Mouse (Mus musculus) myocyte (in vitro differentiated cells): ENCODE data around the gene Cdsn. TPM values are rescaled to one million over a fixed set of nuclear protein-coding genes. Genes with fewer than 3 reads are reported as not detected.

Source experiments
- H3K27me3 ChIP-seq: one replicate; pipeline ENCODE4 v1.6.1; 2011; ENCODE audit not compliant: control insufficient read depth, insufficient read depth, insufficient read length
- H3K36me3 ChIP-seq: one replicate; pipeline ENCODE4 v1.6.1; 2011; ENCODE audit not compliant: control insufficient read depth, insufficient read depth
- H3K4me2 ChIP-seq: one replicate; pipeline ENCODE4 v1.6.1; 2011; ENCODE audit warnings: low read depth, control low read depth
- H3K4me3 ChIP-seq: one replicate; pipeline ENCODE4 v1.5.1; 2011; ENCODE audit warnings: mild to moderate bottlenecking, control low read depth, moderate library complexity
- H3K79me2 ChIP-seq: one replicate; pipeline ENCODE4 v1.6.1; 2011; ENCODE audit not compliant: control insufficient read depth, insufficient read depth
- H3ac ChIP-seq: one replicate; pipeline ENCODE4 v1.6.1; 2011; ENCODE audit not compliant: control insufficient read depth, insufficient read length
- CEBPB ChIP-seq: IDR thresholded peaks from 2 replicates; pipeline ENCODE4 v1.6.1; 2011; ENCODE audit warnings: mild to moderate bottlenecking, moderate library complexity; ENCODE audit not compliant: poor library complexity, insufficient read depth, severe bottlenecking
- E2F4 ChIP-seq: IDR thresholded peaks from one replicate; pipeline ENCODE4 v1.6.1; 2011; ENCODE audit warnings: mild to moderate bottlenecking, control low read depth, moderate library complexity; ENCODE audit not compliant: insufficient read depth
- MAX ChIP-seq: IDR thresholded peaks from one replicate; pipeline ENCODE4 v1.6.1; 2011; ENCODE audit warnings: low read depth, mild to moderate bottlenecking, control low read depth
- MYOD1 ChIP-seq, 3 experiments: IDR thresholded peaks; one replicate each; pipeline ENCODE4 v1.6.1; 2011; ENCODE audit warnings: control low read depth in 2 of 3, low read depth in 2 of 3, mild to moderate bottlenecking in 2 of 3, moderate library complexity in 1 of 3; ENCODE audit not compliant: insufficient read length in 2 of 3, control insufficient read depth in 1 of 3
- MYOG ChIP-seq, 3 experiments: IDR thresholded peaks; one replicate each; pipeline ENCODE4 v1.6.1; 2011; ENCODE audit warnings: control low read depth in 2 of 3, low read depth in 2 of 3, mild to moderate bottlenecking in 2 of 3; ENCODE audit not compliant: insufficient read length in 2 of 3, control insufficient read depth in 1 of 3, insufficient read depth in 1 of 3
- POLR2A ChIP-seq: IDR thresholded peaks from one replicate; pipeline ENCODE4 v1.6.1; 2011; ENCODE audit warnings: low read depth, mild to moderate bottlenecking, control low read depth, moderate library complexity; ENCODE audit not compliant: insufficient read length
- POLR2AphosphoS2 ChIP-seq: IDR thresholded peaks from one replicate; pipeline ENCODE4 v1.6.1; 2011; ENCODE audit warnings: low read depth, control low read depth; ENCODE audit not compliant: insufficient read length
- REST ChIP-seq: IDR thresholded peaks from one replicate; pipeline ENCODE4 v1.6.1; 2011; ENCODE audit warnings: mild to moderate bottlenecking, control low read depth, moderate library complexity; ENCODE audit not compliant: insufficient read depth, insufficient read length
- SRF ChIP-seq: IDR thresholded peaks from one replicate; pipeline ENCODE4 v1.6.1; 2011; ENCODE audit warnings: low read depth; ENCODE audit not compliant: control insufficient read depth, insufficient read length
- TCF12 ChIP-seq: IDR thresholded peaks from one replicate; pipeline ENCODE4 v1.6.1; 2011; ENCODE audit warnings: mild to moderate bottlenecking, control low read depth; ENCODE audit not compliant: poor library complexity, insufficient read depth, severe bottlenecking
- TCF3 ChIP-seq: IDR thresholded peaks from one replicate; pipeline ENCODE4 v1.6.1; 2011; ENCODE audit warnings: low read depth, control low read depth; ENCODE audit not compliant: insufficient read length
- USF1 ChIP-seq: IDR thresholded peaks from one replicate; pipeline ENCODE4 v1.6.1; 2011; ENCODE audit warnings: low read depth, mild to moderate bottlenecking, control low read depth, moderate library complexity
- polyA plus RNA-seq: library from polyadenylated mRNA; unstranded; fragments of >200 nt; fragmentation: generic; extraction: Trizol; gene quantifications from one replicate; pipeline ENCODE4 v1.2.1, GENCODE M21; 2012; ENCODE audit warnings: missing spikeins

Gene Cdsn
- polyA plus RNA-seq, 1 experiment = 55.4 TPM

- H3K4me3 ChIP-seq = peak within 1 kb of the TSS; percentile 73
- peak within 1 kb of the TSS; percentile 81 for H3K4me2 ChIP-seq
- peaks cover 4% of the 10 kb centered on the region for H3K79me2 ChIP-seq
- peak within 1 kb of the TSS; percentile 55 for H3ac ChIP-seq
- TF ChIP-seq POLR2A = peak; percentile 35
- TF ChIP-seq REST = no peak
- TF ChIP-seq USF1 = no peak
- TF ChIP-seq MAX = no peak
- peak; percentile 79 for TF ChIP-seq E2F4
- peaks cover 5% of the 10 kb centered on the region for H3K36me3 ChIP-seq
- no peaks in the 10 kb centered on the region for H3K27me3 ChIP-seq
Observed at GRCm38 (mm10) chr17:35516652-35517500, 35.1 kb upstream of the Cdsn start, which contains the start of the genes Tcf19 and Cchcr1. Gene Tcf19 (minus strand): TSS chr17:35516824. Gene Cchcr1 (plus strand): TSS chr17:35517100.

GRCm38 (mm10) chr17:35517526-35517925 lies 34.4 kb upstream of the Cdsn start:
- peak overlapping the region; percentile 73 for H3K4me3 ChIP-seq
- TF ChIP-seq MYOD1 (IDR thresholded peaks at IDR 0.05; ENCODE audit: control insufficient read depth in 1 of 3, insufficient read length in 2 of 3, low read depth in 2 of 3) (no peak), MAX (no peak), USF1 (no peak), TCF12 (no peak), CEBPB (no peak), MYOG (IDR thresholded peaks at IDR 0.05; ENCODE audit: control insufficient read depth in 1 of 3, insufficient read depth in 1 of 3, insufficient read length in 2 of 3, low read depth in 2 of 3) (no peak), REST (no peak)
- peak overlapping the region; percentile 55 for H3ac ChIP-seq
- H3K79me2 ChIP-seq = peaks cover 4% of the 10 kb centered on the region
- H3K36me3 ChIP-seq = peaks cover 5% of the 10 kb centered on the region
- peak overlapping the region; percentile 73 for H3K4me2 ChIP-seq
- H3K27me3 ChIP-seq = no peaks in the 10 kb centered on the region

DNA sequence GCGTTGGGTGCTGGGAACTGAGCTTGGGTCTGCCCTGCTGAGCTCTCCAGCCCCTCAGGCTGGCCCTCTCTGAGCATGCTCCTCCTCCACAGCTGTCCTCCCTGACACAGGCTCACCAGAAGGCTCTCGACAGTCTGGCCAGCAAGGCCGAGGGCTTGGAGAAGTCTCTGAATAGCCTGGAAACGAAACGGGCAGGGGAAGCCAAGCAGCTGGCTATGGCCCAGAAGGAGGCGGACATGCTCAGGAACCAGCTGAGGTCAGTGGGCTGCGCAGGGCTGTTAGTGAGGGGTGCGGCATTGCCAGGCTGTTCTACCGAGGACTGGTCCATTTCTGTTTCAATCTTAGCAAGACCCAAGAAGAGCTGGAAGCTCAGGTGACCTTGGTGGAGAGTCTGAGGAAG lies 27.6 kb upstream of the Cdsn start:
- no peaks in the 10 kb centered on the region for H3K27me3 ChIP-seq
- TF ChIP-seq REST (no peak), CEBPB (no peak), SRF (no peak), USF1 (no peak), TCF12 (no peak), MYOG (IDR thresholded peaks at IDR 0.05; ENCODE audit: control insufficient read depth in 1 of 3, insufficient read depth in 1 of 3, insufficient read length in 2 of 3, low read depth in 2 of 3) (no peak), POLR2A (no peak), E2F4 (no peak), MAX (no peak), POLR2AphosphoS2 (no peak), TCF3 (no peak), MYOD1 (IDR thresholded peaks at IDR 0.05; ENCODE audit: control insufficient read depth in 1 of 3, insufficient read length in 2 of 3, low read depth in 2 of 3) (no peak)
- no peaks in the 10 kb centered on the region for H3K36me3 ChIP-seq
- H3ac ChIP-seq = no peak overlapping the region
- no peak overlapping the region for H3K4me2 ChIP-seq
- no peaks in the 10 kb centered on the region for H3K79me2 ChIP-seq
- H3K4me3 ChIP-seq = no peak overlapping the region

- Histone ChIP-seq H3K4me3 (no peak overlapping the region), H3K27me3 (no peaks in the 10 kb centered on the region), H3ac (no peak overlapping the region), H3K79me2 (no peaks in the 10 kb centered on the region), H3K4me2 (no peak overlapping the region), H3K36me3 (no peaks in the 10 kb centered on the region)
- no peak for TF ChIP-seq REST
- no peak for TF ChIP-seq USF1
- no peak for TF ChIP-seq SRF
- no peak for TF ChIP-seq TCF3
Observed at GRCm38 (mm10) chr17:35526644-35527043, 25.3 kb upstream of the Cdsn start.

DNA sequence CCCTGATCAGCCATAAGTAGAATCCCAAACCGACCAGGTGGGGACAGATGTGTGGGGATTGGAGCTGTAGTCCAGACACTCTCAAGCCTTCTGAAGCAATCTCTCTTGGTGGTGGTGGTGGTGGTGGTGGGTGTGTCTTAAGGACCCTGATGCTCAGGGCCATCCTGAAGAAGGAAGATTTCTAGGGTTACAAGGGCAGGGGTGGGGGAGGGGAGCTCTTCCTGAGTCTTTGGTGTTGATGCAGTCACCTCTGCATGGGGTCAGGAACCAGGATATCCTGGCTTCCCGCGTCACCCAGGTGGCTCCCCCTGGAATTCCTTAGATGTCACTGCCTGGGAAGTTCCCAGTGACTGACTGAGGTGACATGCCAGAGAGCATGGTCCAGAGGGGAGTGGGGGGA lies 19.6 kb upstream of the Cdsn start:
- no peak overlapping the region for H3K4me2 ChIP-seq
- TF ChIP-seq TCF12 (no peak), E2F4 (no peak), SRF (no peak), CEBPB (no peak), USF1 (no peak)
- H3K27me3 ChIP-seq = no peaks in the 10 kb centered on the region
- no peak overlapping the region for H3K4me3 ChIP-seq
- no peak overlapping the region for H3ac ChIP-seq
- H3K79me2 ChIP-seq = no peaks in the 10 kb centered on the region
- H3K36me3 ChIP-seq = no peaks in the 10 kb centered on the region
